Mouse (Mus musculus) E14TG2a.4 (cell line): ENCODE measurements around the gene Pck1.
"Not testable (repeated sequence)": the region's sequence is repeated elsewhere in the genome, so short reads cannot be mapped to it uniquely, and the experiment has no call there.

Experiments
- H3K27me3 ChIP-seq: 2 replicates; pipeline ENCODE4 v1.6.1; 2014; ENCODE audit warnings: low read length, control low read depth; ENCODE audit not compliant: insufficient read depth
- H3K36me3 ChIP-seq: 2 replicates; pipeline ENCODE4 v1.6.1; 2014; ENCODE audit warnings: low read length, control low read depth; ENCODE audit not compliant: insufficient read depth
- H3K4me1 ChIP-seq: replicated peaks from 2 replicates; pipeline ENCODE4 v1.6.1; 2014; ENCODE audit warnings: low read depth, low read length, control low read depth
- H3K4me3 ChIP-seq: replicated peaks from 2 replicates; pipeline ENCODE4 v1.5.1; 2014; ENCODE audit warnings: mild to moderate bottlenecking, low read length
- H3K9me3 ChIP-seq: 2 replicates; pipeline ENCODE4 v1.6.1; 2014; ENCODE audit warnings: low read length, control low read depth
- CTCF ChIP-seq: conservative IDR thresholded peaks from 2 replicates; pipeline ENCODE4 v1.5.1; 2014; ENCODE audit warnings: low read length
- NANOG ChIP-seq: IDR thresholded peaks from 2 replicates; pipeline ENCODE4 v1.6.1; 2014; ENCODE audit warnings: borderline replicate concordance, low read length, mixed read lengths
- POU5F1 ChIP-seq: IDR thresholded peaks from 2 replicates; pipeline ENCODE4 v1.6.1; 2014; ENCODE audit warnings: low read length, borderline replicate concordance

The Pck1 gene

GRCm38 (mm10) chr2:173119023-173119944, 33.6 kb upstream of the Pck1 start, which contains the start of gene Ctcfl:
TSS of gene Ctcfl (minus strand) at chr2:173119525.
- H3K9me3 ChIP-seq: no peaks in the 10 kb centered on the region
- H3K36me3 ChIP-seq: no peaks in the 10 kb centered on the region
- peak within 1 kb of the TSS; percentile 45 for H3K4me3 ChIP-seq
- H3K4me1 ChIP-seq: peaks cover 24% of the 10 kb centered on the region; the same call in 1 of the 2 replicates
- TF ChIP-seq CTCF (no peak; the same call in 1 of the 2 replicates), NANOG (no peak), POU5F1 (no peak)
- peaks cover 43% of the 10 kb centered on the region for H3K27me3 ChIP-seq

- Histone ChIP-seq H3K4me1 (peaks cover 24% of the 10 kb centered on the region; the same call in 1 of the 2 replicates), H3K27me3 (peaks cover 47% of the 10 kb centered on the region)
- not testable (repeated sequence) for H3K4me3 ChIP-seq, H3K9me3 ChIP-seq, H3K36me3 ChIP-seq
Measured at GRCm38 (mm10) chr2:173120117-173120516, 32.7 kb upstream of the Pck1 start.

- Histone ChIP-seq H3K27me3 (peaks cover 19% of the 10 kb centered on the region), H3K9me3 (no peaks in the 10 kb centered on the region; the same call in 1 of the 2 replicates), H3K4me1 (0 out of 2 replicates have a peak, but pooled peaks cover 13% of the 10 kb centered on the region), H3K36me3 (no peaks in the 10 kb centered on the region), H3K4me3 (no peak overlapping the region)
- TF ChIP-seq POU5F1: no peak
- TF ChIP-seq CTCF: no peak
- TF ChIP-seq NANOG: no peak
Measured at GRCm38 (mm10) chr2:173124022-173124735, 28.7 kb upstream of the Pck1 start.

- Histone ChIP-seq H3K9me3 (no peaks in the 10 kb centered on the region; the same call in 1 of the 2 replicates), H3K4me3 (no peak overlapping the region), H3K36me3 (no peaks in the 10 kb centered on the region), H3K4me1 (0 out of 2 replicates have a peak, but pooled peaks cover 6% of the 10 kb centered on the region), H3K27me3 (peaks cover 7% of the 10 kb centered on the region; the same call in 1 of the 2 replicates)
- TF ChIP-seq POU5F1 (no peak), NANOG (no peak), CTCF (no peak)
Measured at GRCm38 (mm10) chr2:173126386-173126785, 26.5 kb upstream of the Pck1 start.

GRCm38 (mm10) chr2:173129111-173129510, 23.7 kb upstream of the Pck1 start:
- TF ChIP-seq POU5F1: no peak
- Histone ChIP-seq H3K4me3 (no peak overlapping the region), H3K9me3 (no peaks in the 10 kb centered on the region; the same call in 1 of the 2 replicates), H3K36me3 (no peaks in the 10 kb centered on the region), H3K27me3 (0 out of 2 replicates have a peak, but pooled peaks cover 9% of the 10 kb centered on the region), H3K4me1 (no peaks in the 10 kb centered on the region)

GRCm38 (mm10) chr2:173132262-173132661, 20.6 kb upstream of the Pck1 start:
- Histone ChIP-seq H3K4me1 (no peaks in the 10 kb centered on the region), H3K36me3 (no peaks in the 10 kb centered on the region), H3K9me3 (no peaks in the 10 kb centered on the region), H3K4me3 (no peak overlapping the region), H3K27me3 (0 out of 2 replicates have a peak, but pooled peaks cover 20% of the 10 kb centered on the region)
- TF ChIP-seq POU5F1 (no peak), CTCF (no peak), NANOG (no peak)

- no peak overlapping the region for H3K4me3 ChIP-seq
- H3K4me1 ChIP-seq: no peaks in the 10 kb centered on the region
- H3K9me3 ChIP-seq: no peaks in the 10 kb centered on the region
- H3K27me3 ChIP-seq: 0 out of 2 replicates have a peak, but pooled peaks cover 20% of the 10 kb centered on the region
- TF ChIP-seq CTCF (no peak), POU5F1 (no peak)
- no peaks in the 10 kb centered on the region for H3K36me3 ChIP-seq
Measured at GRCm38 (mm10) chr2:173132794-173133300, 20.0 kb upstream of the Pck1 start.

- Histone ChIP-seq H3K36me3 (no peaks in the 10 kb centered on the region), H3K4me3 (no peak overlapping the region), H3K27me3 (peaks cover 29% of the 10 kb centered on the region), H3K9me3 (no peaks in the 10 kb centered on the region), H3K4me1 (no peaks in the 10 kb centered on the region)
- TF ChIP-seq NANOG (no peak), CTCF (no peak), POU5F1 (no peak)
Measured at GRCm38 (mm10) chr2:173134695-173135094, 18.2 kb upstream of the Pck1 start.
